14 mouse cellular contexts compared by ENCODE assay signal in the genomic region with DNA sequence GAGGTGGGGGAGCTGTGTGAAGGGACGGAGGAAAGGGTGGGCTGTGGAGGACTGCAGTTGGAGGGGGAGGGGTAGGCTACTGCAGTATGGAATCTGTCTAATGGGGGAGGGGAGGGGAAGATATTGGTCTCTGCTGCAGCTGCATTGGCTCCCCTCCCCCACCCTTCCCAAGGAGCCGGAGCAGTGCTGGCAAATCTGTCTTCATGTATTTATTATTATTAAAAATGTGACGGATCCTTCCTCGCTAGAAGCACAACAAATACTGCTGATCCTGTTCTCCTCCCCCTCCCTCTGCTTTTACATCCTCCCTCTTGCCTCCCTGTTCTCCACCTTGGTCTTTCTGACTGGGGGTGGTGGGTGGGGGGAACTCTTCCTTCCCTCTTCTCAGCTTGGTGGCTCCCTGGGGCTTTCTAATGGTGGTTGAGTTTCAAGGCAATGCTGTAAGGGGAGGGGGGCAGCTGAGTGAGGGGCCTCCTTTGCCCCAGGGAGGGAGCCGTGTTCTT. TPM values are rescaled to one million over a fixed set of nuclear protein-coding genes. Genes with fewer than 3 reads are reported as not detected.
DNase-seq lines count a peak whose midpoint lies in the region; ATAC-seq lines count a peak whose summit lies in the region.
"Had no signal": no experiment of that assay in that cellular context is flagged by ENCODE, and none has a peak within 500 bp of the region (broad histone marks: within the 10 kb centered on the region; RNA-seq: fewer than 3 reads in every experiment).

No protein-coding gene starts in this region.

- H3K4me2 ChIP-seq in hindbrain, embryonic 12.5 days (replicated peaks): peak overlapping the region; percentile 36
- peak overlapping the region; percentile 41 for H3K4me2 ChIP-seq in midbrain, embryonic 15.5 days
- H3K4me2 ChIP-seq: embryonic facial prominence, embryonic 15.5 days; stomach, embryonic 15.5 days had no signal

- H3K9me3 ChIP-seq in embryonic facial prominence, embryonic 10.5 days: no peaks in the 10 kb centered on the region
- no peaks in the 10 kb centered on the region for H3K9me3 ChIP-seq in hindbrain, embryonic 12.5 days (replicated peaks)
- no peaks in the 10 kb centered on the region for H3K9me3 ChIP-seq in midbrain, embryonic 15.5 days
- H3K9me3 ChIP-seq: embryonic facial prominence, embryonic 15.5 days; stomach, embryonic 15.5 days had no signal

- H3K9ac ChIP-seq in hindbrain, embryonic 12.5 days: peak overlapping the region; percentile 39; the same call in 1 of the 2 replicates
- peak overlapping the region; percentile 18; the same call in 1 of the 2 replicates for H3K9ac ChIP-seq in midbrain, embryonic 15.5 days
- H3K9ac ChIP-seq: embryonic facial prominence, embryonic 15.5 days; stomach, embryonic 15.5 days had no signal

- ATAC-seq in hindbrain, embryonic 12.5 days (ENCODE audit: low FRiP score): peak; percentile 87
- ATAC-seq in midbrain, embryonic 15.5 days (replicated peaks): peak; percentile 79
- ATAC-seq: Patski had no signal

- H3K36me3 ChIP-seq in embryonic facial prominence, embryonic 10.5 days (replicated peaks): peaks cover 25% of the 10 kb centered on the region
- H3K36me3 ChIP-seq in hindbrain, embryonic 12.5 days: peaks cover 15% of the 10 kb centered on the region
- 0 out of 2 replicates have a peak, but pooled peaks cover 2% of the 10 kb centered on the region for H3K36me3 ChIP-seq in midbrain, embryonic 15.5 days (replicated peaks)

- no peaks in the 10 kb centered on the region for H3K27me3 ChIP-seq in embryonic facial prominence, embryonic 10.5 days (replicated peaks; ENCODE audit: low read depth, poor library complexity, severe bottlenecking)
- peaks cover 15% of the 10 kb centered on the region for H3K27me3 ChIP-seq in hindbrain, embryonic 12.5 days
- no peaks in the 10 kb centered on the region for H3K27me3 ChIP-seq in midbrain, embryonic 15.5 days (replicated peaks)
- H3K27me3 ChIP-seq: embryonic facial prominence, embryonic 15.5 days; Patski; stomach, embryonic 15.5 days had no signal

- H3K4me1 ChIP-seq in embryonic facial prominence, embryonic 10.5 days: peaks cover 33% of the 10 kb centered on the region
- H3K4me1 ChIP-seq in hindbrain, embryonic 12.5 days: peaks cover 35% of the 10 kb centered on the region
- H3K4me1 ChIP-seq in midbrain, embryonic 15.5 days: peaks cover 38% of the 10 kb centered on the region

- peak; percentile 46 to 61 for DNase-seq in cerebellum, postnatal 14 days
- DNase-seq in cerebellum, adult 8-10 months: no peak
- DNase-seq in embryonic facial prominence, embryonic 10.5 days (ENCODE audit: low spot score): peak; percentile 62
- DNase-seq in adrenal gland, adult 18-20 months (ENCODE audit: low spot score in 2 of 2): no peak
- DNase-seq in heart, postnatal 36 days: no peak
- DNase-seq in right cerebral cortex, postnatal 36 days (ENCODE audit: low spot score in 2 of 2): no peak
- DNase-seq: heart, adult 18-20 months; kidney, adult 8-10 months had no signal

- intact Hi-C loops in heart, postnatal 36 days (cut with DNase I): no loop called here

- H3K27ac ChIP-seq in embryonic facial prominence, embryonic 10.5 days (replicated peaks): peak overlapping the region; percentile 79
- H3K27ac ChIP-seq in hindbrain, embryonic 12.5 days: peak overlapping the region; percentile 93
- H3K27ac ChIP-seq in midbrain, embryonic 15.5 days: peak overlapping the region; percentile 87
- H3K27ac ChIP-seq: embryonic facial prominence, embryonic 15.5 days; stomach, embryonic 15.5 days had no signal

- peak overlapping the region; percentile 43 for H3K4me3 ChIP-seq in embryonic facial prominence, embryonic 10.5 days
- H3K4me3 ChIP-seq in hindbrain, embryonic 12.5 days: peak overlapping the region; percentile 2; the same call in 1 of the 2 replicates
- H3K4me3 ChIP-seq in midbrain, embryonic 15.5 days: 0 out of 2 replicates have a peak overlapping the region, but pooled peaks have one; percentile 3
- H3K4me3 ChIP-seq: embryonic facial prominence, embryonic 15.5 days; stomach, embryonic 15.5 days had no signal

- 12% methylated on average over 5 of the region's 5 CpGs for WGBS in embryonic facial prominence, embryonic 10.5 days
- WGBS in hindbrain, embryonic 12.5 days: 0% methylated on average over 4 of the region's 5 CpGs
- 0% methylated on average over 4 of the region's 5 CpGs for WGBS in midbrain, embryonic 15.5 days

RNA-seq across cellular contexts. Expression of gene Ngdn, which starts 13.1 kb away (rescaled TPM):
- 91.1 and 94.2 TPM in 2 replicates for polyA plus RNA-seq in embryonic facial prominence, embryonic 10.5 days (2016; fragmentation: Nextera tagmentation; extraction: Ambion mirVana)
- 63.2 and 63.4 TPM in 2 replicates for polyA plus RNA-seq in hindbrain, embryonic 12.5 days (2016; fragmentation: Nextera tagmentation; extraction: Ambion mirVana)
- 47.8 and 50.2 TPM in 2 replicates for polyA plus RNA-seq in midbrain, embryonic 15.5 days (2015; fragmentation: Nextera tagmentation; extraction: Ambion mirVana)
- total RNA-seq in adrenal gland, adult 18-20 months (2021): 10 to 100 TPM; 38.2 to 43.2 TPM
- total RNA-seq in heart, postnatal 36 days (2021): 10 to 100 TPM; 25.6 to 29.3 TPM

RNA-seq across cellular contexts. Expression of gene Myh7, which starts 34.0 kb away (rescaled TPM):
- polyA plus RNA-seq in embryonic facial prominence, embryonic 10.5 days (2016; fragmentation: Nextera tagmentation; extraction: Ambion mirVana): 1.9 and 8.4 TPM in 2 replicates
- 4.9 and 9.1 TPM in 2 replicates for polyA plus RNA-seq in hindbrain, embryonic 12.5 days (2016; fragmentation: Nextera tagmentation; extraction: Ambion mirVana)
- polyA plus RNA-seq in midbrain, embryonic 15.5 days (2015; fragmentation: Nextera tagmentation; extraction: Ambion mirVana): 7.5 and 8.7 TPM in 2 replicates
- total RNA-seq in adrenal gland, adult 18-20 months (2021): under 1 TPM in 1 of 2 experiments, not detected in 1; 0.42 TPM
- 1,000 to 10,000 TPM; 2,242 to 2,437 TPM for total RNA-seq in heart, postnatal 36 days (2021)

RNA-seq across cellular contexts. Expression of gene Gm17428, which starts 51.7 kb away (rescaled TPM):
- polyA plus RNA-seq in embryonic facial prominence, embryonic 10.5 days (2016; fragmentation: Nextera tagmentation; extraction: Ambion mirVana): not detected in 2 replicates
- not detected in 2 replicates for polyA plus RNA-seq in hindbrain, embryonic 12.5 days (2016; fragmentation: Nextera tagmentation; extraction: Ambion mirVana)
- polyA plus RNA-seq in midbrain, embryonic 15.5 days (2015; fragmentation: Nextera tagmentation; extraction: Ambion mirVana): not detected in 2 replicates
- not detected for total RNA-seq in adrenal gland, adult 18-20 months (2021)
- total RNA-seq in heart, postnatal 36 days (2021): not detected
- total RNA-seq: heart, adult 18-20 months; left cerebral cortex, adult 18-20 months had no signal
- polyA plus RNA-seq: embryonic facial prominence, embryonic 15.5 days; Patski; stomach, embryonic 15.5 days had no signal

Comparison
In these comparisons a context has a peak if more than half of its experiments do, and no peak if none do; other contexts are left out.
1. DNase-seq: peak in cerebellum, postnatal 14 days (2 of 2) and embryonic facial prominence, embryonic 10.5 days (single experiment); none in cerebellum, adult 8-10 months (single experiment), adrenal gland, adult 18-20 months (0 of 2), heart, postnatal 36 days (0 of 2) and right cerebral cortex, postnatal 36 days (0 of 2).
2. Peak in every context shown above with its lines, with median percentiles within 50 percentile points of each other: H3K27ac ChIP-seq and H3K4me3 ChIP-seq.